Mouse (Mus musculus) limb, embryonic 11.5 days (tissue): ENCODE results near the gene Rel. TPM values are rescaled to one million over a fixed set of nuclear protein-coding genes. Genes with fewer than 3 reads are reported as not detected.
"Not testable (repeated sequence)": the region's sequence is repeated elsewhere in the genome, so short reads cannot be mapped to it uniquely, and the experiment has no call there.

Source experiments
- ATAC-seq: fragments of 200-750 bp; cut with Nextera tagmentation; 2 replicates; pipeline ENCODE4 v1.8.0; 2017; ENCODE audit warnings: low read depth; ENCODE audit not compliant: insufficient number of reproducible peaks, low FRiP score, low TSS enrichment
- DNase-seq: peaks from one replicate; pipeline ENCODE4 v3.0.0-alpha.2; 2015; ENCODE audit warnings: low spot score
- H3K27ac ChIP-seq: fragments of 300-500 bp; sonication (generic); replicated peaks from 2 replicates; pipeline ENCODE4 v1.5.1; 2014; ENCODE audit warnings: low read depth, mild to moderate bottlenecking, low read length
- H3K27me3 ChIP-seq: fragments of 300-500 bp; sonication (generic); 2 replicates; pipeline ENCODE4 v1.6.1; 2014; ENCODE audit warnings: mild to moderate bottlenecking, low read length, mixed read lengths; ENCODE audit not compliant: control insufficient read depth, insufficient read depth
- H3K36me3 ChIP-seq: fragments of 300-500 bp; sonication (generic); 2 replicates; pipeline ENCODE4 v1.6.1; 2014; ENCODE audit warnings: mild to moderate bottlenecking, low read length, moderate library complexity, mixed read lengths; ENCODE audit not compliant: control insufficient read depth, insufficient read depth
- H3K4me1 ChIP-seq: fragments of 300-500 bp; sonication (generic); 2 replicates; pipeline ENCODE4 v1.6.1; 2014; ENCODE audit warnings: low read length, mixed read lengths; ENCODE audit not compliant: control insufficient read depth, insufficient read depth
- H3K4me2 ChIP-seq: fragments of 300-500 bp; sonication (generic); 2 replicates; pipeline ENCODE4 v1.6.1; 2014; ENCODE audit warnings: low read depth, mild to moderate bottlenecking, moderate library complexity; ENCODE audit not compliant: severe bottlenecking
- H3K4me3 ChIP-seq: fragments of 300-500 bp; sonication (generic); 2 replicates; pipeline ENCODE4 v1.5.1; 2014; ENCODE audit warnings: low read depth, low read length
- H3K9ac ChIP-seq: fragments of 300-500 bp; sonication (generic); 2 replicates; pipeline ENCODE4 v1.6.1; 2014; ENCODE audit warnings: mild to moderate bottlenecking, low read length
- H3K9me3 ChIP-seq: fragments of 300-500 bp; sonication (generic); 2 replicates; pipeline ENCODE4 v1.6.1; 2016; ENCODE audit warnings: low read length; ENCODE audit not compliant: control insufficient read depth
- WGBS: fragments of 180-500 bp; shearing (Covaris S2); extraction: QIAGEN DNeasy Blood & Tissue Kit; methylation state at CpG from one replicate; pipeline ENCODE4 v1.1.7; 2014; 5-methylcytosine and 5-hydroxymethylcytosine counted together
- polyA plus RNA-seq: library from polyadenylated mRNA; unstranded; fragments of >200 nt; fragmentation: Nextera tagmentation; extraction: Ambion mirVana; gene quantifications from 2 replicates; pipeline ENCODE4 v1.2.1, GENCODE M21; 2014

Gene Rel
- polyA plus RNA-seq, 1 experiment from 2014 or later = 0.93 TPM

GRCm38 (mm10) chr11:23767369-23767768, 3.4 kb downstream of the Rel start:
- not testable (repeated sequence) for H3K4me1 ChIP-seq, H3K36me3 ChIP-seq, DNase-seq, H3K9me3 ChIP-seq, H3K27ac ChIP-seq, H3K9ac ChIP-seq, H3K4me3 ChIP-seq, H3K27me3 ChIP-seq, ATAC-seq, H3K4me2 ChIP-seq
- 91% methylated on average over 4 of the region's 5 CpGs for WGBS

GRCm38 (mm10) chr11:23762635-23763034, 8.1 kb downstream of the Rel start:
- Histone ChIP-seq H3K4me2 (no peak overlapping the region), H3K9ac (no peak overlapping the region), H3K9me3 (no peaks in the 10 kb centered on the region), H3K4me3 (no peak overlapping the region), H3K27me3 (no peaks in the 10 kb centered on the region), H3K4me1 (no peaks in the 10 kb centered on the region), H3K27ac (no peak overlapping the region), H3K36me3 (no peaks in the 10 kb centered on the region)
- WGBS = 89% methylated on average over 2 of the region's 2 CpGs
- DNase-seq (no peak), ATAC-seq (no peak)

GRCm38 (mm10) chr11:23758218-23758617, 12.6 kb downstream of the Rel start:
- no peak for DNase-seq
- Histone ChIP-seq H3K9me3 (no peaks in the 10 kb centered on the region), H3K27ac (no peak overlapping the region), H3K4me2 (no peak overlapping the region), H3K4me1 (no peaks in the 10 kb centered on the region), H3K9ac (no peak overlapping the region), H3K4me3 (no peak overlapping the region), H3K27me3 (no peaks in the 10 kb centered on the region), H3K36me3 (no peaks in the 10 kb centered on the region)
- WGBS = 92% methylated on average over 2 of the region's 2 CpGs
- no peak for ATAC-seq

GRCm38 (mm10) chr11:23754329-23754728, 16.4 kb downstream of the Rel start:
- H3K27ac ChIP-seq = no peak overlapping the region
- ATAC-seq (no peak), DNase-seq (no peak)
- no peak overlapping the region for H3K4me3 ChIP-seq
- H3K27me3 ChIP-seq = no peaks in the 10 kb centered on the region
- no peaks in the 10 kb centered on the region for H3K9me3 ChIP-seq
- no peaks in the 10 kb centered on the region for H3K4me1 ChIP-seq
- no peak overlapping the region for H3K4me2 ChIP-seq
- H3K9ac ChIP-seq = no peak overlapping the region
- H3K36me3 ChIP-seq = no peaks in the 10 kb centered on the region

- WGBS = 98% methylated on average over 1 of the region's 1 CpGs
- Histone ChIP-seq H3K9me3 (no peaks in the 10 kb centered on the region), H3K4me1 (no peaks in the 10 kb centered on the region), H3K27ac (no peak overlapping the region), H3K9ac (no peak overlapping the region), H3K4me3 (no peak overlapping the region), H3K36me3 (no peaks in the 10 kb centered on the region), H3K4me2 (no peak overlapping the region), H3K27me3 (no peaks in the 10 kb centered on the region)
- no peak for DNase-seq
- ATAC-seq = no peak
Observed at GRCm38 (mm10) chr11:23753136-23753710, 17.5 kb downstream of the Rel start.

- no peak for DNase-seq
- H3K4me1 ChIP-seq = no peaks in the 10 kb centered on the region
- H3K36me3 ChIP-seq = no peaks in the 10 kb centered on the region
- H3K9ac ChIP-seq = no peak overlapping the region
- no peak for ATAC-seq
- no peak overlapping the region for H3K4me2 ChIP-seq
- no peaks in the 10 kb centered on the region for H3K27me3 ChIP-seq
- no peak overlapping the region for H3K4me3 ChIP-seq
- no peaks in the 10 kb centered on the region for H3K9me3 ChIP-seq
- no peak overlapping the region for H3K27ac ChIP-seq
- WGBS = 64% methylated on average over 4 of the region's 4 CpGs
Observed at GRCm38 (mm10) chr11:23746102-23746501, 24.7 kb downstream of the Rel start.

GRCm38 (mm10) chr11:23744352-23744751, 26.4 kb downstream of the Rel start:
- Histone ChIP-seq H3K9ac (no peak overlapping the region), H3K9me3 (no peaks in the 10 kb centered on the region), H3K36me3 (no peaks in the 10 kb centered on the region), H3K27me3 (no peaks in the 10 kb centered on the region), H3K4me1 (no peaks in the 10 kb centered on the region), H3K4me2 (no peak overlapping the region), H3K4me3 (no peak overlapping the region), H3K27ac (no peak overlapping the region)
- 72% methylated on average over 3 of the region's 3 CpGs for WGBS
- DNase-seq = no peak
- no peak for ATAC-seq

GRCm38 (mm10) chr11:23741386-23741785, 29.4 kb downstream of the Rel start:
- ATAC-seq (no peak), DNase-seq (no peak)
- H3K27ac ChIP-seq = no peak overlapping the region
- H3K4me2 ChIP-seq = no peak overlapping the region
- no peaks in the 10 kb centered on the region for H3K27me3 ChIP-seq
- no peaks in the 10 kb centered on the region for H3K9me3 ChIP-seq
- H3K4me1 ChIP-seq = no peaks in the 10 kb centered on the region
- 92% methylated on average over 7 of the region's 7 CpGs for WGBS
- no peaks in the 10 kb centered on the region for H3K36me3 ChIP-seq
- no peak overlapping the region for H3K9ac ChIP-seq
- no peak overlapping the region for H3K4me3 ChIP-seq

GRCm38 (mm10) chr11:23740895-23741294, 29.9 kb downstream of the Rel start:
- H3K36me3 ChIP-seq = no peaks in the 10 kb centered on the region
- no peak overlapping the region for H3K27ac ChIP-seq
- no peaks in the 10 kb centered on the region for H3K4me1 ChIP-seq
- H3K4me2 ChIP-seq = no peak overlapping the region
- 82% methylated on average over 4 of the region's 4 CpGs for WGBS
- H3K9ac ChIP-seq = no peak overlapping the region
- no peak for DNase-seq
- H3K9me3 ChIP-seq = no peaks in the 10 kb centered on the region
- ATAC-seq = no peak
- no peak overlapping the region for H3K4me3 ChIP-seq
- H3K27me3 ChIP-seq = no peaks in the 10 kb centered on the region
